Mouse (Mus musculus) left cerebral cortex, postnatal 14 days (tissue): ENCODE data around the gene Hook2. TPM values are rescaled to one million over a fixed set of nuclear protein-coding genes. Genes with fewer than 3 reads are reported as not detected.

Source experiments
- total RNA-seq, 2 experiments: library from RNA; stranded (reverse); gene quantifications; 2 replicates each; pipeline ENCODE4 v1.2.3; 2021

Hook2 gene
- total RNA-seq, 2 experiments from 2014 or later = 7.5 to 8.1 TPM

Other genes with a start within 250 kb of the Hook2 start
- 100 to 1,000 TPM; 402 to 429 TPM for gene Nfix, start 190.3 kb upstream of the Hook2 start, total RNA-seq
- gene Dand5, start 167.8 kb upstream of the Hook2 start, total RNA-seq = 1 to 10 TPM; 8.0 to 9.6 TPM
- gene Gadd45gip1, start 159.1 kb upstream of the Hook2 start, total RNA-seq = 10 to 100 TPM; 23.4 to 23.6 TPM
- gene Rad23a, start 149.9 kb upstream of the Hook2 start, total RNA-seq = 10 to 100 TPM; 59.5 to 72.0 TPM
- gene Calr, start 143.7 kb upstream of the Hook2 start, total RNA-seq = 100 to 1,000 TPM; 495 to 553 TPM
- gene Farsa, start 133.6 kb upstream of the Hook2 start, total RNA-seq = 10 to 100 TPM; 50.1 to 51.6 TPM
- 10 to 100 TPM; 11.5 to 13.4 TPM for gene Syce2, start 118.5 kb upstream of the Hook2 start, total RNA-seq
- 10 to 100 TPM; 36.5 to 38.9 TPM for gene Gcdh, start 96.7 kb upstream of the Hook2 start, total RNA-seq
- not detected for gene Klf1, start 88.7 kb upstream of the Hook2 start, total RNA-seq
- gene Dnase2a, start 82.0 kb upstream of the Hook2 start, total RNA-seq = 1 to 10 TPM; 2.9 TPM
- 100 to 1,000 TPM; 139 to 146 TPM for gene Mast1, start 53.2 kb upstream of the Hook2 start, total RNA-seq
- gene Rtbdn, start 43.6 kb upstream of the Hook2 start, total RNA-seq = 1 to 10 TPM; 1.6 to 2.1 TPM
- gene Gm49661, start 21.2 kb upstream of the Hook2 start, total RNA-seq = not detected
- 100 to 1,000 TPM; 402 to 429 TPM for gene Prdx2, start 21.0 kb upstream of the Hook2 start, total RNA-seq
- gene Rnaseh2a, start 20.8 kb upstream of the Hook2 start, total RNA-seq = 10 to 100 TPM; 38.1 to 52.0 TPM
- gene Junb, start 11.9 kb upstream of the Hook2 start, total RNA-seq = 10 to 100 TPM; 51.5 to 65.4 TPM
- not detected for gene Best2, start 23.9 kb downstream of the Hook2 start, total RNA-seq
- gene Asna1, start 34.7 kb downstream of the Hook2 start, total RNA-seq = 100 to 1,000 TPM; 116 to 117 TPM
- 100 to 1,000 TPM; 128 to 146 TPM for gene Trir, start 36.2 kb downstream of the Hook2 start, total RNA-seq
- gene Tnpo2, start 46.3 kb downstream of the Hook2 start, total RNA-seq = 100 to 1,000 TPM; 165 to 171 TPM
- gene Fbxw9, start 69.5 kb downstream of the Hook2 start, total RNA-seq = 10 to 100 TPM; 38.3 to 39.9 TPM
- gene Gm5741, start 77.4 kb downstream of the Hook2 start, total RNA-seq = not detected
- 10 to 100 TPM; 57.9 to 67.6 TPM for gene Dhps, start 81.2 kb downstream of the Hook2 start, total RNA-seq
- gene Wdr83os, start 90.1 kb downstream of the Hook2 start, total RNA-seq = 10 to 100 TPM; 52.7 to 53.5 TPM
- 10 to 100 TPM; 27.5 to 36.1 TPM for gene Wdr83, start 90.7 kb downstream of the Hook2 start, total RNA-seq
- 10 to 100 TPM; 42.6 to 42.9 TPM for gene Man2b1, start 92.7 kb downstream of the Hook2 start, total RNA-seq
- gene Zfp791, start 132.5 kb downstream of the Hook2 start, total RNA-seq = 1 to 10 TPM; 5.8 to 6.0 TPM
- gene Cks1brt, start 161.3 kb downstream of the Hook2 start, total RNA-seq = not detected
- not detected for gene Olfr371, start 235.4 kb downstream of the Hook2 start, total RNA-seq